Mouse (Mus musculus) thymus, postnatal 36 days (tissue): ENCODE data around the gene Zhx3.
A peak's percentile ranks its signal among the peaks of the same experiment; 100 is the strongest.

ENCODE experiments used
- DNase-seq, 2 experiments: peaks; one replicate each; pipeline ENCODE4 v3.0.0; 2022; ENCODE audit warnings: mixed read lengths in 2 of 2

The Zhx3 gene

DNA sequence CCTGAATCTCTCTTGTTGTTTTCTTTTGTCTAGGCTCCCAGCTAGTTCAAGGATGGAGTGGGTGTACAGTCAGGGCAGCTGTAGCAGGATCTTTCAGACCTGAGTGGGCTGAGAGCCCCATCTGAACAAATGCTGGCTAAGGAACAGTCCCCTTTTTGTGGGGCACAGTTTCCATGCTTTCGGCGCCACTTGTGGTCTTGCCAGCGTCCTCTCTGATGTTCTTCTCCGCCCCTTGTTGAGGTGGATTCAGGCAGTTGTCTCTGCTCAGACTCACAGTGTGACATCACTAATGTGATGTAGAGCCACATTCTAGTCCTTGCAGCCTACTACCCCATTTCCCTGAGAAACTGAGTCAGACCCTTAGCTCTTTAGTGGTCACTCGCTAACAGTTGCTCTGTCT is 126.2 kb downstream of the Zhx3 start:
- no peak for DNase-seq

DNA sequence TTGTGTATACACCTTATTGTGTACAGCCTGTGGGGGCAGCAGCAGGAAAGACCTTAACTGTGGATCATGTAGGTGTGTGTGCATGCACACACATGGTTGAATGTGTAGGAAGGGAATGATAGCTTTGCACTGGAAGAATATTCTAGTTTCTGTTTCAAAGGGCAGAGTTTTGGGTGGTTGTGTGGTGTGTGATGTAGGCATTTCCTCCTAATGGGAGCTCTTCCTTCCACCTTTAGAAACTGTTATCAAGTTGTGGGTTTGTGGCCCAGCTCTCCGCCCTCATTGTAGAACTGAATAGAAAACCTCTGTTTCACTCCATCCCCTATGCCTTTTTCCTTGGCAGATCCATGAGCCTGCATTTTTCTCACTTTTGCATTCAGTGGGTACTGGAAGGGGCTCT is 127.3 kb downstream of the Zhx3 start:
- DNase-seq: no peak

DNA sequence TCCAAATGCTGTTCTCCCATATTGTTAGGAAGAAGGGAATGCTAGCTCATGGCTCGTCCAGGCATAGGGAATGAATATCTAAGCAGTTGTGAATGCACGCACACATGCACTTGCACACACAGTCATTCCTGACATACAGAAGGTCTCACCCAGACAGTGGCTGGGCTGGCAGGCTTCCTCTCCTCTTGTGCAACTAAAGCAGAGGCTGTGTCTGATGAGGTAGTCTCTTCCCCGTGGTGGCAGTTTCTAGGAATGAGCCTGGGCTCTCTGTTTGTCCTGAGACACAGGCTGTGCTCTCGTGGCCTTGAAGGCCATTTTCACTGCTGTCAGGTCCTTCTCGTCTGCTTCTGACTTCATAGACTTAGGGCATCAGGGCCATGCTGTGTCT is 128.0 kb downstream of the Zhx3 start:
- DNase-seq: no peak

DNA sequence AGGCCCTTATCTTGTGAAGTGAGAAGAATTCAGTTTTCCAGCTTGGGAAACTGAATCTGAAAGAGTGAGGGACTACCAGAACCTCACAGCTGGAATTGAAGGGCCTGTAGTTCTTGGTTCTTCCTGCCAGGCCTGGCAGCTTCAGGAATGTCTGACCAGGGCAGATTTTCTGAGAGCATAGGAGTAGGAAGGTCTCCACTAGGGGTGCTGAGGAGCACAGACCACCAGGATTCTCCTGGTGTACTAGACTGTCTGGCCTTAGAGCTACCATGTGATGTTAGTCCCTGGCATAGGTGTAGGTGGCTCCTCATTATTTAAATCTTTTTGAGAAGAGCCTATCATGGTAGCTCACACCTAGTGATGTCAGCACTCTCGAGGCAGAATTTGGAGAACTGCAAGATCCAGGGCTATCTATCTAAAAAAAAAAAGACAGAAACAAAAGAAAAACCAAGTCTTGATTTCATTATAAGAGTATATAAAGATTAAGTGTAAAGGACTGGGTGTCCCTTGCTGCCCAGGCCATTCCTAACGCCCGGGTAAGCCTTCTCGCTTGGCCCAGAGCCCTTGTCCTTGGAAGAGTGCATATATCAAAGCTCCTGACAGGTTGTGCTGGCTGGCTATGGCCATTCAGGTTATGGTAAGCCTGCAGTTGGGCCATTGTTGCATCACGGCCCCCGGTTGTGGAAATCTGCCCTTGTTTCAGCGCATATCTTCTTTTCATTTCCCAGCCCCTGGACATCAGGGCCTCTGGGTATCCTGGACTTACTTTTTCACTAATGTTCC is 128.6 kb downstream of the Zhx3 start:
- peak; percentile 64 to 70 for DNase-seq

DNA sequence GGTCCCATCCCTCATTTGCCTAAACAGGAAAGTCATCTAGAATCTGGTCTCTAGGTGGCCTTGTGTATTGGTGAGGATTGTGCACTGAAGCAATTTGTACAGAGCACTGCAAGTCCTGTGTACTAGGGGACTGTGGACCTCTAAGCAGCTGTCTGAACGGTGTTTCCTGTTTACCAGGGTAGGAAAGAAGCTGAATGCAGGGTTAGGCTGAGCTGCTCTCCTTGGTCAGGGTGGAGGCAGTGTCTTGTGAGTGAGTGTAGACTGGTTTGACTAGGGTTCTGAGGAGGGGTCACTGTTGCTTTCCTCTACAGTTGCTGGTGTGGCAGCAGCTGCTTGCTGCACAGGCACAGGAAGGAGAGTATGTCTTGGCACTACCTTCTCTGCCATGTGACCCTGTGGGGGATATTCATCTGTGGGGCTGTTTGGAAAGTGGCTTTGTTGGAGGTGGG is 130.6 kb downstream of the Zhx3 start:
- peak; percentile 41 to 54 for DNase-seq

DNA sequence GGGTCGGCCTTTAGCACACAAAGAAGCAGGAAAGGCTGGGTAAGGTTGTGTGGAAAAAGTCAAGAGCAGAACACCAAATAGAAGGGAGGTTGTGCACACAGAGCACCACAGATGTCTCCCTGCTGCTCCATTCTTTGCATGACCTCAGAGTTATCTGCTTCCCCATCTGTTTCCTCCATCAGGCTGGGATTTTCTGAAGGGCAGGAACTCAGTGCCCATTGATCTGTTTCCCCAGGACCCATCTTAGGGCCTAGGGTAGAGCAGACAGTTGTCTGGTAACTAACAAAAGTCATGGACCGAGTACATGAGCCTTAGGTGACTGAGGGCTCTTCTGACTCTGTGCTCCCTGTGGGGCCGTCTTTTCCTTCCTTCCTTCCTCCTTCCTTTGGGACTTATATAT is 131.2 kb downstream of the Zhx3 start:
- DNase-seq: no peak

DNA sequence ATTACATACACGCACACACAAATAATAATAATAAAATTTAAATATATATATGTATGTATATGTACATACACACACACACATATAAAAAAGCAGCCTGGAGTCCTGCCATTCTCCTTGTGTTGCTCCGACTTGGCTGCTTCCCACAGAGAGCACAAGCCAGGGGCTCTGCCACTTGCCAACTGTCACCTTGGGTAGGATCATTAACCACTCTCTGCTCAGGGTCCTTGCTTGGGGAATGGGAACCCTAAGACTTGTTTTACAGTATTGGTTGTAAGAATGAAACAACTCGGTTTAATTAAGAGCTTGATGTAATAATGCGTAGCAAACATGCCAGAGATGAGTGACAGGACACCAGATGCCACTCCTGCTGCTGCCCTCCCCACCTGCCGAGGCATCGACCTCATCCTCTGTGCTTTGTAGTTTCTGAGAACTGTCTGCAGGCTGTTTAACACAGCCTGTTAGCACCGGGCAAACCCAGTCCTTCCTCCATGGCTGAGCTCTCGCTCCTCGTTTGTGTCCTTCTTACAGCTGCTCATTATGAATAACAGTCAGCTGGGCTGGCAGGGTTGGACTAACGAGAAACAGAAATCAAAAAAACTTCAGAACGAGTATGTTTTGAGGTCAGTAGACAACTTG is 132.2 kb downstream of the Zhx3 start:
- DNase-seq: peak; percentile 63 to 72

DNA sequence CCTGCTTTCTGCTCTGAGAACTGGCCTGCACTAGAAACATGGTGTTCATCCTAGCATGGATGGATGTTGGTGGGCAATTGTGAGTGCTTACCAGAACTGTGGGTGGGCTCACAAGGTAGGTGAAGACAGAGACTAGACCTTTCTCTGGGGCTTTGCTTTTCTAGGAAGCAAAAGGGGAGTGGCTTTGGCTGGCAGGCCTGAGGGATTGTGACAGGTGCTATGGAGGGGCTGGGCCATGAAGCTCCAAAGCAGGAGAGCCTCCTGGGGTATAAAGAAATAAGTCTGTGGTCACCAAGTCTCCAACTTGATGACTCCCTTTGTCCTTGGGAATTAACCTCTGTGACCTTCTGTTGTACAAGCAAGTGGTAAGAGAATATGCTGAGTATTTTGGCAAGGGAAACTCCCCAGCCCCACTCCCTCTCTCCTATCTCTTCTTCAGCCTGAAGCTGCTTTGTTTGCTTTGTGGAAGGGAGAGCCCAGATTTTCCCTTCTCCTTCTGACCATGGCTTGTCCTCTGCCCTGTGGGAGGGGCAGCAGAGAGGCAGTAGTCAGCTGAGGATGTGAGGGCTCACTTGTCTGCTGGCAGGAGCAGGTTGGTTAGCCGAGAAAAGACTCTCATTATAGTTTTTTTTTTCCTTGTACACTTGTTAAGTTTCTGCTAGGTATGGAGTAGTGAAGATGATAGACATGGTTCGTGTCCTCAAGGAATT is 133.0 kb downstream of the Zhx3 start:
- DNase-seq: no peak

DNA sequence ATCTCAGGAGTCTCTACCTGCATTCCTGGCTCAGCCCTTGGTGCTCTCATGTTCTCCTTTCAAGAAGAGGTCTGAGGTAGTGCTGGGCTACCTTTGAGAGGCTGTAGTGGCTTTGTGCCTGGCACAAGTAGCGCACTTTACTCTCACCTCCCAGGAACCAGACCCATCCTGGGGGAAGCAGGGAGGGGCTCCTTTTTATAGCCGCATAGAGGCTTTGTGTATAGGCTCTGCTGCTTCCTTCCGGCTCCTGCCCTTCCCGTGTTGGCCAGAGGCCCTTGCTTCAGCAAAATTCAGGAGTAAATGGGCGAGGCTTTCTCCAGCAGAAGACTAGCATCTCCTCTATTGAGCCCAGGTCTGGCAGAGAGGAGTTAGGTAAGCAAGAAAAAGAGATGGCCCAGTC is 134.4 kb downstream of the Zhx3 start:
- no peak for DNase-seq

DNA sequence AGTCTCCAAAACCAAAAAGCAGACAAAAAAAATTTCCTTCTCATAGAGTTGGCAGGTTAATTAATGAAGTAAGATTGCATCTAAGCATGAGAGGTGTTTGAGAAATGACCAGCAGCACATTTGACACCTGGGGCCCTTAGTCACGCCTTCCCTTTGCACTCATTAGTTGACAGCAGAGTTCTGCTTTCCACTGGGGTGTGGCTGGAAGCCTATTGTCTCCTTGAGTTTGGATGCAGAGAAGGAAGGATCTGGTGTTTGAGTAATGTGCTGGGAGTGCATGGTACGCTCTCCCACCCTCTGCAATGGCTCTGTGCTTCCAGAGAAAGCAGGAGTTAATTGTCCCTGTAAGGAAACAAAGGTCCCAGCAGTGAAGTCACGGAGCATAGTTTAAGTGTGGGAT is 136.3 kb downstream of the Zhx3 start:
- no peak for DNase-seq

DNA sequence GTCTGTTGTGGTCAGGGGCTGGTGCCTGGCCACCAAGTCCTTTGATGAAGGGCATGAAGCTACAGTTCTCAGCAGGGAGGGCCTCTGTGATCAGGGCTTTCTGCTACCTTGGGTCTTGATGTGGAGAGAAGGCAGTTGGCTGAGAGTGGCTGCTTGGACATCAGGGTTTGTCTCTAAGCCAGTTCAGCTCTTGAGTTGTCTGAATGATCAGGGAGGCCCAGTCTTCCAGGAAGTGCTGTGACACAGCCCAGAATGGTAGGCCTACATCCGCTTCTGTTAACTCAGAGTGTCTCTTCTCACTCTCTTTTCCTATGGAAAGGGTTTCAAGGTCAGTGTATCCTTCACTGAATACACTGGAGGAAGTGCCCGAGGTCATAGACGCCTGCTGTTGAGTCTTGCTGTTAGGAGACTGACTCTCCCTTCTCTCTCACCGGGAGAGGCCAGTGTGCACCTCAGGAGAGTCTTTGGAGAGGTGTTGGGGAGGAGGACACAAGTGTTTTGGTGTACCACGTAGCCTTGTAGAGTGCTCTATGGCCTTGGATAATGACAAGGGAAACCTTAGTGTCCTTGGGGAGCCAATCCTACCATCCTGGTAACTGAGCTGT is 137.0 kb downstream of the Zhx3 start:
- peak in 1 of 2 experiments; percentile 4 for DNase-seq

DNA sequence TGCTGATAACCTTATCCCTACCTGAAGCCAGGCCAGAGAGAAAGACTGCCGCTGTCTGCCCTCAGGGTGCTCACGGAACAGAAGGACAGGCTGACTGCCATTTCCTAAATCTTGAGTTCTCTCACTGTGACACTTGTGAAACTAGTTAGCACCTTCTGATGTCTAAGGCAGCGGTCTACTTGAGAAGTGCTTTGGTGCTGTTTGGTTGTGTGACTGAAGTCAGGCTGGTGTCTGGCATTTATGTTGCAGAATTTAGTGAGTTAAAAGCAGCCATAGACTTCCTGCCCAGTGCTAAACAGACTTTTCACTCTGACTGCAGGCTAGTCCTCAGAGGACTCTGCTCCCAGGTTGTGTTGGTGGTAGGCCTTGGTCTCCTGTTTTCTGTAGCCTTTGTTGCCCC is 138.5 kb downstream of the Zhx3 start:
- DNase-seq: peak in 1 of 2 experiments; percentile 30

DNA sequence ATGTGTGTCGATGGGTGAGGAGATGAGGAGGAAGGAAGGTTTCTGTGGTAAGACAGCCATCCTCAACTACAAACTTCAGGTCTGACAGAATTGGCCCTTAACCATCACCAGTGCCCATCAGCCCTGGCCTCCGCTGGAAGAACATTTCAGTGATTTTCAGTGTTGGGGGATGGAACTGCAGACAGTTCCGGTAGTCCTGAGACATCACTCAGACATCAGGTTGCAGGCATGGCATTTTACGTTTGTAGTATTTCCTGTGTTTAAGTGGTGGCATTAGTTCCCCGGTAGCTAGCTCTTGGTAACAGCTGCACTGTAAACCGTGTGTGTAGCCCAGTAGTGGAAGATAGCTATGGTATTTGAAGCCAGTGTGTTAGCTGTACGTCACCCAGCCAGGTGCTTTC is 139.7 kb downstream of the Zhx3 start:
- DNase-seq: peak in 1 of 2 experiments; percentile 53

DNA sequence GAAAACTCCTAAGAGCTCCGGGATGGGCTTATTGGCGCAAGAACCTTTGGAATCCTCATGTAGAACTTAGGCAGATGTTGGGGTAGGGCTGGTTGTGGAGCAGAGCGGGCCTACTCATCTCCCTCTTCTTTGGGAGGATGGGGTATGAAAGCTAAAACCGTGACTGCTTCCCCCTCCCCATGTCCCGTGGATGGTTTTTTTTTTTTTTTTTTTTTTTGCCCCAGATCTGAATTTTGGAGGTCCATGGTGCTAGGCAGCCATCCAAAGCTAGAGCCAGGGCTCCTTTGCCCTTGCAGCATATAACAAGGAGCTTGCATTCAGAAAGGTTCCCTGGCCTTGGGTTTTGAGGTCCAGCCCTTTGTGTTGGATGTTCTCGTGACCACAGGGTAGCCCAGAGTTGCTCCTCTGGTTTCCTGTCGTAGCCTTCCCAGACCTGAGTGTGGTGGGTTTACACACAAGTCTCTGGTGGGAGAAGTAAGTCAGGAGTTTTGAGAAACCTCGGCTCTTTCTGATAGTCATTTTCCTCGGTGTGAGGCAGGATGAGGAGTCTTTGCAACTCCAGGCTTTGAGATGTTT is 140.3 kb downstream of the Zhx3 start:
- peak in 1 of 2 experiments; percentile 28 for DNase-seq

DNA sequence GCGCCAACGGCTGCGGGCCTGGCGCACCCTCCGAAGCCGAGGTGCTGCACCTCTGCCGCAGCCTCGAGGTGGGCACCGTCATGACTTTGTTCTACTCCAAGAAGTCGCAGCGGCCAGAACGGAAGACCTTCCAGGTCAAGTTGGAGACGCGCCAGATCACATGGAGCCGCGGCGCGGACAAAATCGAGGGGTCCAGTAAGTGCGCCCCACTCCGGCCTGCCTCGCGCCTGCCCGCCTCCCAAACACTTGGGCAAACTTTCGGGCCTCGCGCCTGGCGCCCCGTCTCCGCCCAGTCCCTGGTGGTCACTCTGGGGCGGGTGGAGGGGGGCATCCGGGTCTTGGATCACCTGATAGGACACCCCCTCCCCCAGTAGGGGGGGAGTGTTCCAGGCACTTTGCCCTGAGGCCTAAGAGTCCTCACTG is 140.9 kb downstream of the Zhx3 start:
- no peak for DNase-seq

DNA sequence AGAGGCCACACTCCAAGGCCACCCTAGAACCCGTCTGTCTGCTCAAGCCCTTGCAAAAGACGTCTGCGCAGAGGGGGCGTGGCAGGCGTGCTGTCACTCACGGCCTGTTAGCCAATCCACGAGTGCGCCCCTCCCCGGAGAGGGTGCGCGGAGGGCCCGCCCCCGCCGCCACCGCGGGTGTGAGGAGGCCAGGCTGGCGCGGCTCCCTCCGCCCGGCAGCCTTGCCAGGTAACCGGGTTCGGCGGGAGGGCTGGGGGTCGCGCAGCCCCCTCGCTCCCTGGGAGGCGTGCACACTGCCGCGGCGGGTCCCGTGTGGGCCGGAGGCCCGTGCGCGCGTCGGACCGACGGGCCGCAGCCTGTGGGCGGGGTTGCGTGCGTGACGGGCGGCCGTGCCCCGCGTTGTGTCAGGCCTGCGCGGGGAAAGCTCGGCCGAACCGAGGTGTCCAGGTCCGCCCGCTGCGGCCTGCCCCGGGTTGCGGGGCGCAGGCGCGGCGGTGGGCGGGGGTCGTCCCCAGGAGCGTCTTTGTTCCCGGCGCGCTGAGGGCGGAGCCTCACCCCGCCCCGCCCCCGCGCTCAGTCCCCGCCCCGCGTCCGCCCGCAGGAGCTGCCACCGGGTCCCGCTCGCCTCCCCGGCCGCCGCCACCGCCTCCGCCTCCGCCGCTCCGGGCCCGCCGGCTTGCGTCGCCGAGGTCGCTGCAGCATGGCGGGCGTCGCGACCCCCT is 141.5 kb downstream of the Zhx3 start, which contains the start of gene Plcg1:
Gene Plcg1, plus strand, starts transcription at position 184 of the 722 bp plus-strand sequence.
- DNase-seq: peak; percentile 94 to 96

DNA sequence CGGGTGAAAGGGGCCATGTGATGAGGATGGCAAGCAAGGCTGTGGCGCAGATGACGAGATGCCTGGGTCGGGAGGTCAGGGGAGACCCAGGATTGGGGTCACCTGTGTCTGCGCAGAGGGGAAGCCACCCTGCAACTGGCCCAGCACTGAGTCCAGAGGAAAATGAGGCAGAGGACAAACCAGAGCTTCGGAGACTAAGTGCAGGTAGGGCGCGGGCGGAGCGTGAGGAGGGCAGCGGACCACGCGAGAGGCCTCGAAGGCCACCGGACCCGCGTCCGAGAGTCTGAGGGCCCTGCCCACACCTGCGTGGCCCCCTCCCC is 142.0 kb downstream of the Zhx3 start:
- DNase-seq: no peak

DNA sequence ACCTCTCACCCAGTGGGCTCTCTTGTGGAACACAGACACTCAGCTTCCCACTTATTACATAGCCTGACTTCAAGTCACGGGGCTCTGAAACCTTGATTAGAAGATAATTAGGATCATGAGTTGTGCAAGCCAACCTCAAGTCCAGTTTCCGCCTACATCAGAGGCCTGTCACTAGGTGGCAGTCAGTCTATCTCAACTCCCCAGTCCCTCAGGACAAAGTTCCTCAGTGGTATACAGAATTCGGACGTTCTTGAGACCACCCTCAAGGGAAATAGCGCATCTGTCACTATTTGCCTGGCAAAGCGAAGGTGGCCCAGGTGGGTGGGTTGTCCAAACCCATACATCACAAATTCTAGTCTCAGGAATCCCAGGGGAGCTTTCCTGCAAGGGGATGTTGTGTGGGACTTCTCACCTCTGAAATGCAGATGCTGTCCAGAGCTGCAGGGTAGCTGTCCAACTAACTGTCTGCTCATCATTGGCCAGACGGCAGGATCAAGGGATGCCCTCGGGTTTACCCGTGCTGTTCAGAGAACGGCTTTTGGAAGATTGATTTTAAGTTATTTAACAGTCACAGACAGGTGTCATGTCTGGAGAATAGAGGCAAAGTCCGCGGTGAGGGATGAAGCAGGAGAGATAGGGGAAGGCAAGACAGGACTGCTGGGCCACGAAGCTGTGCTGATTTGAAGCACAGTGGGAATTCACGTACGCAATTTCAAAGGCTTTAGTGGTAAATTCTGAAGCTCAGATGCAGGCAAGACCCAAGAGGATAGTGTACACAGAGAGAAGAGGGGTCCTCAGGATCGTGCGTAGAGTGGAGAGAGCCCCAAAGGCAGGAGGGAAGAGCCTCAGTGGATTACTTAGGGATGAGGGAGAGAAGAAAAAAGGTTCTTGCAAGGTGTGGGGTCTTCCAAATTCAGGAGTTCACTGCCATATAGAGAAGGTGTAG is 142.7 kb downstream of the Zhx3 start:
- DNase-seq: peak in 1 of 2 experiments; percentile 40

DNA sequence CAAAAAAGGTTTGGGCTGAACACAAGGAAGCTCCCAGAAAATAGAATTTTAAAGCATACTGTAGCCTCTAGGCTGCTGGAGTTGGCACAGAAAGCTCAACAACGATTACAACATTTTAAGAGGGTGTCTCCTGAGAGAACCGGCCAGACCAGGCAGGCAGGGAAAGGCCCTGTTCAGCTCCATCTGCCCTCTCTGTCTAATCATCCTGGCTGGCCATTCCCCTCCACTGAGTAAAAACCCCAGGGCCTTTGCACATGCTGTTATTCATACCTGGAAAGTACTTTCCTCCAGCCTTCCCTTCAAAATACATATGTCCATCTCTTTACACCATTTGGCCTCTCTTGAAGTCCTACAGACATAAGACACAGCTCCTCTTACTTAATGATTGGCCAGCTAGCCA is 143.4 kb downstream of the Zhx3 start:
- no peak for DNase-seq

DNA sequence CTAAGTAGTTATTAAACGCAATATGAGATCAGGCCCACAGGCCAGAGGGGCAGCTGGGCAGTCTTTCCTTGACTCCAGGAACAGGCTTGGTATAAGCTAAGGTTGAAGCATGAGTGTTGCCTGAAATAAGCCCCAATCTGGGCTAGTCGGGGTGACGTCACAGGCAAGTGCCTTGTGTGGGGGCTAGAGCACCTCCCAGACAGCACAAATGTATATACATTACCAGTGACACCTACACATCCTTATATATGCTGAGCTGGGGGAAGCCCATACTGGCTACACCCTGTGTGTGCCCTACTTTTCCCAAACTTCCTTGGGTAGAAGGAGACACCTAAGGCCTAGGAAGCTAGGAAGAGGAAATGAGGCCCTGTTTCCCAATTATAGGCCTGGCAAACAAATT is 143.8 kb downstream of the Zhx3 start:
- DNase-seq: no peak
